23 mouse cellular contexts compared by ENCODE assay signal in the genomic region with DNA sequence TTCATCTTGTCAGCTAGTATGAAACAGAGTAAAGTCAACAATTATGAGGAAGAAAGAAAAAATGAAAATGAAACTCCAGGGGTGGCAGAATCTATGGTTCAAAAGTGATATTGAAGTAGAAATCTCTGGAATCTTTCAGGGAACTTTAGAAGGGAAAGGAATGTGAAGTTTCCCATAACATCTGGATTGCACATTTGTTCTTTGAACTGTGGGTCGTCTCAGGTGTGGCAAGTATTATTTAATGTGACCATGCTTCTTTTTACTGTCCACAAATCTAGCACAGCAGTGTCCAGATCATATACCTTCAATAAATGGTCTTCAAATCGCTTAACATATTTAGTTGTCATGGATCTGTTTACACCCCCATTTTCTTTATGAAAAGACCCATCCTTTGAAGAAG.
DNase-seq lines count a peak whose midpoint lies in the region; ATAC-seq lines count a peak whose summit lies in the region.
"Had no signal": no experiment of that assay in that cellular context is flagged by ENCODE, and none has a peak within 500 bp of the region (broad histone marks: within the 10 kb centered on the region; RNA-seq: fewer than 3 reads in every experiment).

No protein-coding gene starts in this region.

- no peaks in the 10 kb centered on the region for H3K9me3 ChIP-seq in embryonic facial prominence, embryonic 15.5 days (replicated peaks)
- no peaks in the 10 kb centered on the region for H3K9me3 ChIP-seq in limb, embryonic 12.5 days
- H3K9me3 ChIP-seq: G1E; heart, embryonic 12.5 days; liver, embryonic 12.5 days; megakaryocyte, embryonic 14.5 days; neural tube, embryonic 15.5 days had no signal

- intact Hi-C loops in left cerebral cortex, postnatal 36 days (cut with DNase I): no loop called here

- ATAC-seq in embryonic facial prominence, embryonic 15.5 days (ENCODE audit: insufficient number of reproducible peaks, low FRiP score, low TSS enrichment, low read depth): no peak
- no peak for ATAC-seq in limb, embryonic 12.5 days (ENCODE audit: insufficient number of reproducible peaks, insufficient read depth, low FRiP score, low TSS enrichment, low read depth)
- no peak for ATAC-seq in monocyte, adult 5-6 weeks (replicated peaks; ENCODE audit: insufficient number of reproducible peaks, low FRiP score, low TSS enrichment, poor library complexity, severe bottlenecking)
- ATAC-seq: intestine, postnatal 0 days; liver, embryonic 12.5 days; liver, postnatal 0 days had no signal

- H3K4me3 ChIP-seq in embryonic facial prominence, embryonic 15.5 days (replicated peaks): no peak overlapping the region
- no peak overlapping the region for H3K4me3 ChIP-seq in limb, embryonic 12.5 days (replicated peaks)
- H3K4me3 ChIP-seq: heart, adult 2 months; heart, embryonic 12.5 days; liver, embryonic 12.5 days; megakaryocyte, embryonic 14.5 days; neural tube, embryonic 15.5 days had no signal

- 30% methylated on average over 2 of the region's 2 CpGs for WGBS in embryonic facial prominence, embryonic 15.5 days
- 19% methylated on average over 2 of the region's 2 CpGs for WGBS in limb, embryonic 12.5 days

- peaks cover 15% of the 10 kb centered on the region for H3K4me1 ChIP-seq in embryonic facial prominence, embryonic 15.5 days
- H3K4me1 ChIP-seq in limb, embryonic 12.5 days (replicated peaks): peaks cover 32% of the 10 kb centered on the region
- H3K4me1 ChIP-seq: liver, embryonic 12.5 days; megakaryocyte, embryonic 14.5 days; neural tube, embryonic 15.5 days had no signal

- no peak overlapping the region for H3K9ac ChIP-seq in embryonic facial prominence, embryonic 15.5 days
- no peak overlapping the region for H3K9ac ChIP-seq in limb, embryonic 12.5 days (replicated peaks)
- H3K9ac ChIP-seq: heart, embryonic 12.5 days; hindbrain, embryonic 14.5 days; liver, embryonic 12.5 days; liver, postnatal 0 days; neural tube, embryonic 15.5 days had no signal

- H3K4me2 ChIP-seq in embryonic facial prominence, embryonic 15.5 days (replicated peaks): no peak overlapping the region
- H3K4me2 ChIP-seq in limb, embryonic 12.5 days: no peak overlapping the region
- H3K4me2 ChIP-seq: heart, embryonic 12.5 days; hindbrain, embryonic 14.5 days; liver, embryonic 12.5 days; neural tube, embryonic 15.5 days had no signal

- DNase-seq in embryo, embryonic 10.5 days (ENCODE audit: low spot score): peak; percentile 29
- no peak for DNase-seq in embryo, embryonic 10 days (ENCODE audit: low spot score)
- DNase-seq in left cerebral cortex, postnatal 36 days (ENCODE audit: low spot score in 2 of 2): no peak
- DNase-seq in kidney, adult 18-20 months: no peak
- DNase-seq: adrenal gland, adult 8-10 months; cerebellum, adult 8-10 months; cerebellum, postnatal 36 days; heart, adult 2 months; kidney, postnatal 14 days; liver, postnatal 0 days; lung, postnatal 36 days; midbrain, embryonic 14.5 days; right cerebral cortex, postnatal 14 days had no signal

- no peaks in the 10 kb centered on the region for H3K27me3 ChIP-seq in embryonic facial prominence, embryonic 15.5 days
- H3K27me3 ChIP-seq in limb, embryonic 12.5 days: no peaks in the 10 kb centered on the region
- H3K27me3 ChIP-seq: heart, embryonic 12.5 days; liver, embryonic 12.5 days; megakaryocyte, embryonic 14.5 days; neural tube, embryonic 15.5 days had no signal

- H3K27ac ChIP-seq in embryonic facial prominence, embryonic 15.5 days (replicated peaks): 0 out of 2 replicates have a peak overlapping the region, but pooled peaks have one; percentile 45
- peak overlapping the region; percentile 74 for H3K27ac ChIP-seq in limb, embryonic 12.5 days
- H3K27ac ChIP-seq: heart, adult 2 months; hindbrain, embryonic 14.5 days; liver, embryonic 12.5 days; neural tube, embryonic 15.5 days had no signal

- no peaks in the 10 kb centered on the region for H3K36me3 ChIP-seq in embryonic facial prominence, embryonic 15.5 days
- H3K36me3 ChIP-seq in limb, embryonic 12.5 days: no peaks in the 10 kb centered on the region
- H3K36me3 ChIP-seq: G1E; heart, embryonic 12.5 days; liver, embryonic 12.5 days; neural tube, embryonic 15.5 days had no signal
